Mouse (Mus musculus): ENCODE data around the gene Ggct. TPM values are rescaled to one million over a fixed set of nuclear protein-coding genes. Genes with fewer than 3 reads are reported as not detected.
"Not testable (repeated sequence)": the region's sequence is repeated elsewhere in the genome, so short reads cannot be mapped to it uniquely, and the experiment has no call there.

The Ggct gene
- polyA plus RNA-seq, 1 experiment from 2014 or later, result 6.9 TPM

- Histone ChIP-seq H3K27ac (no peak overlapping the region), H3K27me3 (replicated peaks) (peaks cover 37% of the 10 kb centered on the region), H3K9me3 (replicated peaks) (no peaks in the 10 kb centered on the region), H3K36me3 (no peaks in the 10 kb centered on the region), H3K4me1 (peaks cover 10% of the 10 kb centered on the region), H3K9ac (no peak overlapping the region), H3K4me3 (no peak overlapping the region), H3K4me2 (no peak overlapping the region)
- no peak for ATAC-seq
- WGBS (ENCODE audit: insufficient replicate concordance), result 34% methylated on average over 10 of the region's 10 CpGs
Observed at GRCm38 (mm10) chr6:54967591-54967990, 25.2 kb downstream of the Ggct start.

DNA sequence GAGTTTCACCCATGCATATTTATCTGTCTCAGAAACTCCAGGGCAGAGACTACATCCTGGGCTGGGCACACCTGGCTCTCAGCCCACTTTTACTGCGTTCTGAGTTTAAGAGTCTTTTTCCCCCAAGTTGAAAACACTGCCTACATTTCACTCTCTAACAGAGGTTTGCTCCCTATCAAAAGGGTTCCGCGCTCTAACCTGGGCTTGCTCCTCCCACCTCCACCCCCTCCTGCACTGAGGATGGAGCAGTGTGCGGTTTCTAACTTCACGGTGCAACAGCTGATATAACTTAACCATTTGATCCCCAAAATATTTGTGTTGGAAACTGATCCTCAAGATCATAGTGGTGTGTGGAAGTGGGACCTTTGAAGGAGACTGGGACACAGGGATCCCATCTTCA is 27.5 kb downstream of the Ggct start:
- peaks cover 16% of the 10 kb centered on the region; the same call in 1 of the 2 replicates for H3K27me3 ChIP-seq (replicated peaks)
- no peak overlapping the region for H3K4me2 ChIP-seq
- no peaks in the 10 kb centered on the region for H3K36me3 ChIP-seq
- H3K9me3 ChIP-seq (replicated peaks), result no peaks in the 10 kb centered on the region
- no peaks in the 10 kb centered on the region; the same call in 1 of the 2 replicates for H3K4me1 ChIP-seq
- H3K4me3 ChIP-seq, result no peak overlapping the region
- H3K27ac ChIP-seq, result no peak overlapping the region
- no peak for ATAC-seq
- 39% methylated on average over 5 of the region's 5 CpGs for WGBS (ENCODE audit: insufficient replicate concordance)
- no peak overlapping the region for H3K9ac ChIP-seq

- peaks cover 11% of the 10 kb centered on the region; the same call in 1 of the 2 replicates for H3K27me3 ChIP-seq (replicated peaks)
- H3K4me2 ChIP-seq, result no peak overlapping the region
- H3K9me3 ChIP-seq (replicated peaks), result no peaks in the 10 kb centered on the region
- H3K4me1 ChIP-seq, result no peaks in the 10 kb centered on the region; the same call in 1 of the 2 replicates
- 29% methylated on average over 1 of the region's 1 CpGs for WGBS (ENCODE audit: insufficient replicate concordance)
- H3K9ac ChIP-seq, result no peak overlapping the region
- H3K4me3 ChIP-seq, result no peak overlapping the region
- no peak overlapping the region for H3K27ac ChIP-seq
- H3K36me3 ChIP-seq, result no peaks in the 10 kb centered on the region
- no peak for ATAC-seq
Observed at GRCm38 (mm10) chr6:54964755-54965154, 28.0 kb downstream of the Ggct start.

- 73% methylated on average over 2 of the region's 2 CpGs for WGBS (ENCODE audit: insufficient replicate concordance)
- peak; percentile 27; the same call in 1 of the 2 replicates for ATAC-seq
Observed at GRCm38 (mm10) chr6:54963599-54963998, 29.2 kb downstream of the Ggct start.

GRCm38 (mm10) chr6:54957655-54958054 is 35.1 kb downstream of the Ggct start:
- Histone ChIP-seq H3K9ac (no peak overlapping the region), H3K4me1 (peaks cover 7% of the 10 kb centered on the region; the same call in 1 of the 2 replicates), H3K27me3 (replicated peaks) (no peaks in the 10 kb centered on the region), H3K4me2 (no peak overlapping the region), H3K36me3 (no peaks in the 10 kb centered on the region), H3K27ac (no peak overlapping the region), H3K9me3 (replicated peaks) (no peaks in the 10 kb centered on the region), H3K4me3 (no peak overlapping the region)
- no peak for ATAC-seq
- 73% methylated on average over 8 of the region's 8 CpGs for WGBS (ENCODE audit: insufficient replicate concordance)

More at GRCm38 (mm10) chr6:54963599-54963998, 29.2 kb downstream of the Ggct start:
- Histone ChIP-seq H3K36me3 (no peaks in the 10 kb centered on the region), H3K4me3 (no peak overlapping the region), H3K9ac (no peak overlapping the region), H3K4me1 (no peaks in the 10 kb centered on the region; the same call in 1 of the 2 replicates), H3K27ac (no peak overlapping the region), H3K27me3 (replicated peaks) (peaks cover 9% of the 10 kb centered on the region; the same call in 1 of the 2 replicates), H3K9me3 (replicated peaks) (no peaks in the 10 kb centered on the region), H3K4me2 (no peak overlapping the region)

GRCm38 (mm10) chr6:54956425-54956824 is 36.3 kb downstream of the Ggct start:
- Histone ChIP-seq H3K36me3 (no peaks in the 10 kb centered on the region), H3K9me3 (replicated peaks) (no peaks in the 10 kb centered on the region), H3K4me1 (peaks cover 7% of the 10 kb centered on the region; the same call in 1 of the 2 replicates), H3K4me2 (no peak overlapping the region), H3K27me3 (replicated peaks) (no peaks in the 10 kb centered on the region), H3K4me3 (no peak overlapping the region), H3K9ac (no peak overlapping the region), H3K27ac (no peak overlapping the region)
- 84% methylated on average over 1 of the region's 1 CpGs for whole genome bisulfite sequencing (ENCODE audit: insufficient replicate concordance)
- ATAC-seq, result no peak

DNA sequence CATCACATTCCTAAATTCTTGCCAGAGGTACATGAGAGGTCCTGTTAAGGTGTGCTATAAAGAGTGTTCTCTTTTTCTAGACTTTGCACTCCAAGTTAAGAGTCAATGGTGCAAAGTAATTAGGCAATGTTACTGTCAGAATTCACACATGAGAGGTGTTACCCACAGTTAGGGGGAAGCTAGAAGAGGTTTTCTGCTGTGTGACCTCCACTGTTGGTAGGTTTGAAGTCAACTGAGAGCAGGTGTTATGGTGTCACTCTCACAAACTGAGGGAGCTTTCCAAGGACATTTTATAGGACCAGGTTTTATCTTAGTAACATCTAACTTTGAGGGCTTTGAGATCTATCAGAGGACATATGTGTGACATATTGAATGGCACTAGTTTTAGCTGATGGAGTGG is 36.8 kb downstream of the Ggct start:
- Histone ChIP-seq H3K36me3 (no peaks in the 10 kb centered on the region), H3K4me3 (no peak overlapping the region), H3K27me3 (replicated peaks) (no peaks in the 10 kb centered on the region), H3K9me3 (replicated peaks) (no peaks in the 10 kb centered on the region), H3K4me2 (no peak overlapping the region), H3K27ac (no peak overlapping the region), H3K9ac (no peak overlapping the region), H3K4me1 (peaks cover 7% of the 10 kb centered on the region; the same call in 1 of the 2 replicates)
- no peak for ATAC-seq

DNA sequence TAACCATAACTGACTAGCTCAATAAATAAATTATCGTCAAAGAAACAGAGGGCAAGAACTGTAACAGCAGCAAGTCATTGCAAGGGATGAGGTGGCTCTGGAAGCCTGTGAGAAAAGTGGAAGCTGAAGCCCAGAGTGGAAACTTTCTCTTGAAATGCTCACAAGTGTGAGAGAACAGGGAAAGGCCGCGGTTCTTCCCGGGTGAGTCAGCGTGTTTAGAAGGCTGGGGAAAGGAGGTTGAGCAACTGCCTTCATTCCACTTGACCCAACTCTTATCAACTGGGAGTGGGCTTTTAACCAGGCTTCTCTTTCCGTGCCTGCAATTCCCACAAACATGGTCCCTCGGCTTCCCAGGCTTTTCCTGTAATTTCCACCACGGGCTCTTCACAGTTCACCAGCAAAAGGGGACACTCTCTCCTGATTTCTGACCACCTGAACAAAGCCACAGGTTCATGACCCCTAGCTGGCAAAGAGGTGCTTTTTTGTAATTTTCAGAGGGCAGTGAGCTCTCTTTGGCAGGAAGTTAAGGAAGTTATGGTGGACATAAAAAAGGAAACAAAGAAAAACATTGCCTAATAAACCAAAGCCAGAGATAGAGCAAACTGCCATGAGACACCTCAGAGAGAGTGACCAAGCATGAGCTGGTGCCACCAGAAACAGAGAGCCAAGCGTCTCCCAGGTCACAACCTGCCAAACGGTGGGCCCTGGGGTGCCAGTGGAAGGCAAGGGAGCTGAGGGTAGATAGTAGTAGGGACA is 37.9 kb downstream of the Ggct start:
- Histone ChIP-seq H3K4me2 (no peak overlapping the region), H3K9me3 (replicated peaks) (no peaks in the 10 kb centered on the region), H3K27ac (0 out of 2 replicates have a peak overlapping the region, but pooled peaks have one; percentile 17), H3K4me1 (peaks cover 7% of the 10 kb centered on the region; the same call in 1 of the 2 replicates), H3K4me3 (no peak overlapping the region), H3K36me3 (no peaks in the 10 kb centered on the region), H3K9ac (no peak overlapping the region), H3K27me3 (replicated peaks) (no peaks in the 10 kb centered on the region)
- 30% methylated on average over 10 of the region's 10 CpGs for WGBS (ENCODE audit: insufficient replicate concordance)
- no peak for ATAC-seq

DNA sequence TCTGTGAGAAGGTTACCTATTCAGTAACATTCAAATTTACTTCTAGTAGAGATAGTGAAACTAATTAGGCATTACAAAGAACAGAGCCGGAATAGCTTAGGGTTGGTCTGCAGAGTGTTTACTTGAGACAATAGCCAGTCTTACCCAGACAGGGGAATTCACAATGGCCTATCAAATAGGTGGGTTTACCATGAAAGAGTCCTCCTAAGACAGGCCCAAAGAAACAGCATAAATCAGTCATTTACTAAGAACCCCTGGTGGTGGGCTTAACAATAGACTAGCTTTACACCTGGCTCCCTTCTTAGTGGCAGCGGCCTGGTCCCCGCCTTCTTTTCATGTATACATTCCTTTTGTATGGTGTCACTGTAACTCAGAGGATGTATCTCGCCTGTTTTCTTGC is 39.4 kb downstream of the Ggct start:
- not testable (repeated sequence) for H3K9ac ChIP-seq; H3K4me3 ChIP-seq; H3K4me2 ChIP-seq; H3K27ac ChIP-seq; ATAC-seq; H3K36me3 ChIP-seq; H3K27me3 ChIP-seq (replicated peaks); H3K9me3 ChIP-seq (replicated peaks); H3K4me1 ChIP-seq
- 78% methylated on average over 4 of the region's 4 CpGs for WGBS (ENCODE audit: insufficient replicate concordance)

- Histone ChIP-seq H3K4me2 (no peak overlapping the region), H3K4me3 (no peak overlapping the region), H3K9me3 (replicated peaks) (no peaks in the 10 kb centered on the region), H3K9ac (no peak overlapping the region), H3K27ac (no peak overlapping the region), H3K4me1 (peaks cover 7% of the 10 kb centered on the region; the same call in 1 of the 2 replicates), H3K27me3 (replicated peaks) (no peaks in the 10 kb centered on the region), H3K36me3 (no peaks in the 10 kb centered on the region)
- whole genome bisulfite sequencing (ENCODE audit: insufficient replicate concordance), result 82% methylated on average over 3 of the region's 3 CpGs
- no peak for ATAC-seq
Observed at GRCm38 (mm10) chr6:54952542-54952941, 40.2 kb downstream of the Ggct start.

DNA sequence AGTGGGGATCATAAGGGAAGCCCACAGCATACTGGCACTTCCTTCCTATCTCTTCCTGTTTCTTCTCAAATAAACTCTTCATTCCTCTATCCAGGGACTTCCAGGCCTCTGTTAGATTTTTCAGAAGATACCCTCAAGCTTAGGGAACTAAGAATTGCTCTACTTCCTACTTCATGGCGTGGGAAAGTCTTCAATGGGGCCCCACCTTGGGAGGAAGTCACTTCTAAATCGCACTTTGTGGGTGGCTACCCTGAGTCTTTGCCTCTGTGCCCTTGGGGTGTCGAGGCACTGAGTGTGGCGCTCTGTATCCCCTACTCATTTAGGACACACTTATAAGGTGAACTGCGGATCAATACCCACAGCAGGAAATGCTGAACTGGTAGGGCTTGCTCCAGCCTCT is 44.1 kb downstream of the Ggct start:
- peaks cover 14% of the 10 kb centered on the region for H3K27me3 ChIP-seq (replicated peaks)
- no peak overlapping the region for H3K9ac ChIP-seq
- peaks cover 6% of the 10 kb centered on the region; the same call in 1 of the 2 replicates for H3K4me1 ChIP-seq
- no peak overlapping the region for H3K27ac ChIP-seq
- H3K4me2 ChIP-seq, result no peak overlapping the region
- no peak for ATAC-seq
- WGBS (ENCODE audit: insufficient replicate concordance), result 43% methylated on average over 5 of the region's 5 CpGs
- no peaks in the 10 kb centered on the region for H3K9me3 ChIP-seq (replicated peaks)
- no peak overlapping the region for H3K4me3 ChIP-seq
- H3K36me3 ChIP-seq, result no peaks in the 10 kb centered on the region

DNA sequence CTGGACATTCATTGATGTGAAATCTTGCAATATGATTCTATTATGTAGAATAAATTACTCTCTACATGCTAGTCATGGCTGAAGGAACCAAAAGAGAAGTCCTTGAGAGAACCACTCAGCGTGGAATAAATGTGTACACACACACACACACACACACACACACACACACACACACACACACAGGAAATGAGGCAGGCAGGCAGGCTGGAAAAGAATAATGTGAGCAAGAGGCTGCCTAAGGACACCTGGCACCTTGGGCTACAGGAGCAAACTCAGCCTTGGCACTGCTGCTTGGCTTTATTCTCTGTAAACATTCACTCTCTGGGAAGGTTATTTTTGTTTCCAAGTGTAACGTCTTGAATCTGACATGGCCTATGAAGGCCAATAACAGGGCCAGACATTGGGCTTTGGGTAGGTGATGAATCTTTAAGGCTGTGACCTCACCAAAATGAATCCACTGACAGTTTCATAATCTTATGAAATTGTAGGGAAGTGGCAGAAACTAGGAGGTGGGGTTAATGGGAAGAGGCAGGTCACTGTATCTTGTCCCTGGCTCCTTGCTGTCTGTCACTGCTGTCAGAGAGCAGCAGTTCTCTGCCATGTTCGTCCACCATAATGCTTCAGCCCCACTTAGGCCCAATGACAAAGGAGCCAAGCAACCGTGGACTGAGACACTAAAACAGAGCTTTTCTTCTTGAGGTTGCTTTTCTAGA is 46.4 kb downstream of the Ggct start:
- H3K27ac ChIP-seq, result no peak overlapping the region
- WGBS (ENCODE audit: insufficient replicate concordance), result 58% methylated on average over 4 of the region's 4 CpGs
- H3K9ac ChIP-seq, result no peak overlapping the region
- peaks cover 6% of the 10 kb centered on the region; the same call in 1 of the 2 replicates for H3K4me1 ChIP-seq
- no peaks in the 10 kb centered on the region for H3K9me3 ChIP-seq (replicated peaks)
- no peak for ATAC-seq
- peaks cover 35% of the 10 kb centered on the region for H3K27me3 ChIP-seq (replicated peaks)
- no peak overlapping the region for H3K4me3 ChIP-seq
- no peaks in the 10 kb centered on the region for H3K36me3 ChIP-seq
- H3K4me2 ChIP-seq, result no peak overlapping the region
